Comparison of ENCODE assay signal across 22 mouse cellular contexts in the genomic region with DNA sequence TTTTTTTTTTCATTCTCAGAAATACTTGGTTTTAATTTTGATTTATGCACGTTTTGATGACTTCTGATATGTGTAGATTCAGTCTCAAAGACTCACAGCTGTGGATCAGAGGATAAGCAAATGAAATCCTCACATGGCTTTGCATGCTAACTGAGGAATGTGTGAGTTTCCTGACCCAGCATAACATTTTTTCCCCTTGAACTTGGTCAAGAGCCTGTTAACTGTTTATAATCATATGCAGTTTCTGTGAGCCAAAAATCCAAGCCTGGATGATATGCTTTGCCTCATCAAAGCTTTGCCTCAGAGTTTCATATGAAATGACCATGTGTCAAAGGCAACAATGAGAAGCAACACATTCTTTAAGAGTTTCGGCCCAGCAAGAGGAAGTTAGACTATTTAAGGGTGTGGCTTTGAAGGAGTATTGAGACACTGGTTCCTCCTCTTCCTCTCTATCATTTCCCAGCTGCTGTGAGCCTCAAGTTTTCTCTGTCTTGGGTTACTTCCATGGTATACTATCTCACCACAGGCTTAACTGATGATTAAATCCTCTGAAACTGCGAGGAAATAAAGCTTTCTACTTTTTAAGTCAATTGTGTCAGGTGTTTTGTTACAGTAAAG.
DNase-seq lines count a peak whose midpoint lies in the region; ATAC-seq and TF ChIP-seq lines count a peak whose summit lies in the region.
"Had no signal": no experiment of that assay in that cellular context is flagged by ENCODE, and none has a peak within 500 bp of the region (broad histone marks: within the 10 kb centered on the region; RNA-seq: fewer than 3 reads in every experiment).

No protein-coding gene starts in this region.

- H3K4me3 ChIP-seq in intestine, embryonic 15.5 days (replicated peaks): no peak overlapping the region
- no peak overlapping the region for H3K4me3 ChIP-seq in intestine, postnatal 0 days (ENCODE audit: low read depth, low read length)
- no peak overlapping the region for H3K4me3 ChIP-seq in lung, embryonic 14.5 days (ENCODE audit: low read depth, low read length)
- no peak overlapping the region for H3K4me3 ChIP-seq in midbrain, embryonic 13.5 days (replicated peaks)
- H3K4me3 ChIP-seq: forebrain, embryonic 15.5 days; hindbrain, embryonic 10.5 days; left cerebral cortex, adult 2 months; limb, embryonic 10.5 days; liver, embryonic 12.5 days; midbrain, embryonic 10.5 days had no signal

- 63% methylated on average over 3 of the region's 3 CpGs for WGBS in intestine, embryonic 15.5 days
- 66% methylated on average over 3 of the region's 3 CpGs for WGBS in intestine, postnatal 0 days
- WGBS in lung, embryonic 14.5 days: 67% methylated on average over 3 of the region's 3 CpGs
- 74% methylated on average over 3 of the region's 3 CpGs for WGBS in midbrain, embryonic 13.5 days

- 0 out of 2 replicates have a peak overlapping the region, but pooled peaks have one; percentile 28 for H3K27ac ChIP-seq in intestine, embryonic 15.5 days
- no peak overlapping the region for H3K27ac ChIP-seq in intestine, postnatal 0 days (ENCODE audit: low read depth, low read length)
- no peak overlapping the region for H3K27ac ChIP-seq in lung, embryonic 14.5 days (ENCODE audit: low read depth)
- H3K27ac ChIP-seq in midbrain, embryonic 13.5 days: no peak overlapping the region
- H3K27ac ChIP-seq: forebrain, embryonic 15.5 days; hindbrain, embryonic 10.5 days; hindbrain, postnatal 0 days; left cerebral cortex, adult 2 months; limb, embryonic 10.5 days; liver, embryonic 12.5 days; midbrain, embryonic 10.5 days had no signal

- DNase-seq in lung, embryonic 14.5 days: peak; percentile 56
- no peak for DNase-seq in lung, postnatal 10 days
- DNase-seq in NIH3T3 (ENCODE audit: low read depth): peak; percentile 8
- DNase-seq in cerebellum, postnatal 14 days: no peak
- DNase-seq: cerebellum, adult 2 months; gastrocnemius, postnatal 25 days; kidney, postnatal 10 days; lung, adult 2 months; right cerebral cortex, adult 18-20 months; thymus, postnatal 4 days had no signal

- peaks cover 2% of the 10 kb centered on the region; the same call in 1 of the 2 replicates for H3K4me1 ChIP-seq in intestine, embryonic 15.5 days (replicated peaks)
- H3K4me1 ChIP-seq in intestine, postnatal 0 days (replicated peaks; ENCODE audit: control insufficient read depth, insufficient read depth, low read length): no peaks in the 10 kb centered on the region
- no peaks in the 10 kb centered on the region for H3K4me1 ChIP-seq in lung, embryonic 14.5 days (ENCODE audit: insufficient read depth)
- H3K4me1 ChIP-seq in midbrain, embryonic 13.5 days (replicated peaks): no peaks in the 10 kb centered on the region
- H3K4me1 ChIP-seq: forebrain, embryonic 15.5 days; liver, embryonic 12.5 days had no signal

- H3K9me3 ChIP-seq in intestine, embryonic 15.5 days: no peaks in the 10 kb centered on the region
- H3K9me3 ChIP-seq in intestine, postnatal 0 days (ENCODE audit: control insufficient read depth): no peaks in the 10 kb centered on the region
- no peaks in the 10 kb centered on the region for H3K9me3 ChIP-seq in lung, embryonic 14.5 days (ENCODE audit: low read depth, low read length)
- H3K9me3 ChIP-seq in midbrain, embryonic 13.5 days: no peaks in the 10 kb centered on the region
- H3K9me3 ChIP-seq: forebrain, embryonic 15.5 days; G1E; hindbrain, embryonic 10.5 days; limb, embryonic 10.5 days; liver, embryonic 12.5 days; midbrain, embryonic 10.5 days had no signal

- 0 out of 2 replicates have a peak, but pooled peaks have one; percentile 4 for ATAC-seq in intestine, embryonic 15.5 days
- no peak for ATAC-seq in intestine, postnatal 0 days
- no peak for ATAC-seq in lung, embryonic 14.5 days (ENCODE audit: insufficient read depth)
- ATAC-seq in monocyte, adult 5-6 weeks (replicated peaks; ENCODE audit: insufficient number of reproducible peaks, low FRiP score, low TSS enrichment, poor library complexity, severe bottlenecking): peak; percentile 84
- no peak for ATAC-seq in midbrain, embryonic 13.5 days
- ATAC-seq: forebrain, embryonic 15.5 days; hindbrain, postnatal 0 days; liver, embryonic 12.5 days had no signal

- no peak overlapping the region for H3K4me2 ChIP-seq in intestine, embryonic 15.5 days (replicated peaks)
- H3K4me2 ChIP-seq in intestine, postnatal 0 days (replicated peaks; ENCODE audit: low read depth): no peak overlapping the region
- H3K4me2 ChIP-seq in lung, embryonic 14.5 days: no peak overlapping the region
- no peak overlapping the region for H3K4me2 ChIP-seq in midbrain, embryonic 13.5 days (replicated peaks)
- H3K4me2 ChIP-seq: forebrain, embryonic 15.5 days; liver, embryonic 12.5 days had no signal

- TF ChIP-seq CTCF in intestine, postnatal 0 days (IDR thresholded peaks at IDR 0.05; ENCODE audit: low read depth): no peak
- TF ChIP-seq CTCF in lung, embryonic 14.5 days (IDR thresholded peaks at IDR 0.05; ENCODE audit: low read depth): no peak

- H3K9ac ChIP-seq in intestine, embryonic 15.5 days: no peak overlapping the region
- no peak overlapping the region for H3K9ac ChIP-seq in intestine, postnatal 0 days (ENCODE audit: low read depth, low read length)
- no peak overlapping the region for H3K9ac ChIP-seq in lung, embryonic 14.5 days
- no peak overlapping the region for H3K9ac ChIP-seq in midbrain, embryonic 13.5 days (replicated peaks)
- H3K9ac ChIP-seq: forebrain, embryonic 15.5 days; liver, embryonic 12.5 days had no signal

- H3K27me3 ChIP-seq in intestine, embryonic 15.5 days (replicated peaks): no peaks in the 10 kb centered on the region
- no peaks in the 10 kb centered on the region for H3K27me3 ChIP-seq in intestine, postnatal 0 days (replicated peaks; ENCODE audit: control insufficient read depth, insufficient read depth, low read length)
- H3K27me3 ChIP-seq in lung, embryonic 14.5 days (ENCODE audit: insufficient read depth, low read length): no peaks in the 10 kb centered on the region
- no peaks in the 10 kb centered on the region for H3K27me3 ChIP-seq in midbrain, embryonic 13.5 days
- H3K27me3 ChIP-seq: forebrain, embryonic 15.5 days; liver, embryonic 12.5 days had no signal

- H3K36me3 ChIP-seq in intestine, embryonic 15.5 days: no peaks in the 10 kb centered on the region
- H3K36me3 ChIP-seq in intestine, postnatal 0 days (ENCODE audit: control insufficient read depth, insufficient read depth): no peaks in the 10 kb centered on the region
- no peaks in the 10 kb centered on the region for H3K36me3 ChIP-seq in lung, embryonic 14.5 days (ENCODE audit: insufficient read depth)
- no peaks in the 10 kb centered on the region for H3K36me3 ChIP-seq in midbrain, embryonic 13.5 days
- H3K36me3 ChIP-seq: forebrain, embryonic 15.5 days; G1E; hindbrain, embryonic 10.5 days; limb, embryonic 10.5 days; liver, embryonic 12.5 days; midbrain, embryonic 10.5 days had no signal

Comparison
In these comparisons a context has a peak if more than half of its experiments do, and no peak if none do; other contexts are left out.
1. ATAC-seq: peak in intestine, embryonic 15.5 days (single experiment) and monocyte, adult 5-6 weeks (single experiment); none in intestine, postnatal 0 days (single experiment), lung, embryonic 14.5 days (single experiment) and midbrain, embryonic 13.5 days (single experiment).
2. DNase-seq: peak in lung, embryonic 14.5 days (single experiment) and NIH3T3 (single experiment); none in lung, postnatal 10 days (single experiment) and cerebellum, postnatal 14 days (0 of 2).